Mouse (Mus musculus): ENCODE measurements around the gene Shox2. TPM values are rescaled to one million over a fixed set of nuclear protein-coding genes. Genes with fewer than 3 reads are reported as not detected.

The Shox2 gene
- 0.02 and 0.07 TPM in 2 replicates for polyA plus RNA-seq (2012; rRNA removed)

GRCm38 (mm10) chr3:66981706-66982105 is at the start of gene Shox2:
Shox2 (minus strand) TSS chr3:66981771.

GRCm38 (mm10) chr3:66981101-66981661 is 390 bp downstream of the Shox2 start, which contains the start of gene Rsrc1:
Rsrc1 (plus strand) TSS chr3:66981390.

Other genes with a start within 250 kb of the Shox2 start
- 3.3 and 3.8 TPM in 2 replicates for gene Rsrc1, start 381 bp downstream of the Shox2 start, polyA plus RNA-seq (2012; rRNA removed)